Mouse (Mus musculus) lung, postnatal 25 days (tissue): Measurements from ENCODE around the gene Itgb3bp.

Source experiments
- DNase-seq: peaks from one replicate; pipeline ENCODE4 v3.0.0; 2022; ENCODE audit warnings: low spot score

Gene Itgb3bp

DNA sequence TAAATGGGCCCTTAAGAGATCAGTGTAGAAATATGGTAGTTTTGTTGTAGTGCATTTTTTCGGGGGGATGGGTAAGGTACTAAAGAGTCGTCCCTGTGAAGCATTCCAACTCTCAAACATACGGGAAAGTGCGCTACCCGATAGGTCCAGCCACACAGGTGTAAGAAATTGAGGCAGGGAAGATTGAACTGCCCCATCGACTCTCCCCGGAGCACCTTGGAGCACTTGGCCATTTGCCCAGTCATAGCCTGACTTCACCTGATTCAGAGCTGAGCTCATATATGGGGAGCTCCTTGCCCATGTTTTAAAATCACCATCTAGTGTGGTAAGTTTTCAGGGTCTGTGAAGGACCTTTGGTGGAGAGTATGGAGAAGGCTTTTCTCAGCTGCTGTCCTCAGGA lies 5.2 kb upstream of the Itgb3bp start:
- no peak for DNase-seq

DNA sequence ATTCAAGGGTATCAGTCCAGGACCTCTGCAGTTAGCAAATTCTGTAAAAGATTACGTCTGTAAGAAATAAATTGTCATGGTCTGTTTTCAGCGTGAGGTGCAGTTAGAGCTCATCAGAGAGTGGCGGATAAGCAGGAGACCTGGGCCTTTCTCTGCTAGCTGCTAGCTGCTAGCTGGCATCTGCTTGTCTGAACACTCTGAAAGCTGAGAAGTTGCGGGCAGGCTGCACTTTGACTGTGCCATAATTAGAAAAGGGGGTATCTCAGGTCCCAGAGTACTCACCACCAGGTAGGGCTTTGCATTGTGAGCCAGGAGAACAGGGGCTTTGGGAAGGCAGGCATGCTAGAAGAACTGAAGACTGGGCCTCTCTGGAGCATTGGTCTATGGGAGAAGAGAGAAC lies 2.2 kb upstream of the Itgb3bp start:
- no peak for DNase-seq

DNA sequence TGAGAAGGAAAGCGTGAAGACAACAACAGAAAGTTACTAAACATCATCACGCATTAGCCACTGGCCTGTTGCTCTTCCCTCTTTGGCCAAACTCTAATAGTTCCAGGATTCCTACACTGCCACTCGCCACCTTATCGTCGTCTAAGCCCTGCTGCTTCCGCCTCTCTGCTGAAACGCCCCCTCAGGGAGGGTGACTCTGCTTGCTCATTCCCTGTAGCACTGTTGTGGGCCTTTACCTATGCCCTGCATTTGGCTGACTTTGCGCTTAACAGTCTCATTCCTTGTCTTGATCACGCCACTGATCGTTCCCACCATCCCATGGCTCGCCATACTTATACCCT lies 1.6 kb upstream of the Itgb3bp start:
- DNase-seq: no peak

DNA sequence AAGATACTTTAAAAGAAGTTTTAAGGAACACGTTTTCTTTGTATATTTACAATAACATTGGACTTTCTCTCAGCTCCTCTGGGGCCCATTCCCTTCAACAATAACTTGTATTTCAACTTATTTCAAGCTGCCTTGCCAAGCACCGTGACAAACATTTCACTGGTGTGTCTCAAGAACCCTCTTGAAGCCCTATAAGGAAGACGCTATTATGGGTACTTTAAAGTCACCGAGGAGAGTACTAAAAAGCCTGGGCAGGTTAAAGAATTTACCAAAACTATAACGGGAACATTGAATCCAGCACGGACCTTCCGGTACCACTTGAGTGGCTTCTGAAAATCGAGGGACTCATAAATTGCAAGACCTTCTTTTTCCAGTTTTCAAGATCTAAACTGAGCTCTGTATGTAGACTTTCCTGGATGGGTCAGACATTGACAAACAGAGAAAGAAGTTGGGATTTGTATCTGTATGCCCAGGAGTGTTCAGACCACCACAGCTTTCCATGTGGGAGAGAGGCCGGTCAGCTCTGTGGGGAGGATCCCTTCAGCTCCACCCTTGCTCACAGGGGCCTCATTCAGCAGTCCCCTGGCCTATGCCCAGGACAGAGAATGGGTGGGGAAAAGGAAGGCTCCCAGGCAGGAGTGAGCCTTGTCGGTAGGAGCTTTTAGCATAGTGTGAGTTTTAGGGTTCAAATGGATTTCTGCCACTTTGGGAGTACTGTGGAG lies 1.1 kb upstream of the Itgb3bp start:
- DNase-seq: peak; percentile 43

DNA sequence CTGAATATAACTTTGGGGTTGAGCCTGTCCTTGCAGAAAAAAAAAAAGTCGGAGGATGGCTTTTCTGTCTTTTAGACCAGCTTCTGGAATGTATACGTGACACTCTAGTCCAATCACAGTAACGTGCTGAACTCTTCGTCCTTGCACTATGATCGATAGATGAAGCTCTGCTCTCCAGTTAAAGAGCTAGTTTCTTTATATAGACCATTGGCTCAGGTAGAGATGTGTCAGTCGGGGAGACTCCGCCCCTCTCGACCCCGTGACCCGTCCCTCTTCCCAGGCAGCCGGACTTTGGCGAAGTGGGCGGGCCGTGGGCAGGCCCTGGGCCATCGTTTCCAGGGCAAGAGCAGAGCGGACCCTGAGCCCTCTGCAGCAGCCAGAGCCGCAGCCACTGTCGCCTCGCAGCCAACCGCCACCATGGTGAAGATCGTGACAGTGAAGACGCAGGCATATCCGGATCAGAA lies 432 bp downstream of the Itgb3bp start, which contains the start of gene Pgm1:
Gene Pgm1 (plus strand): TSS at position 266 of the 464 bp plus-strand sequence.
- DNase-seq: peak; percentile 91

DNA sequence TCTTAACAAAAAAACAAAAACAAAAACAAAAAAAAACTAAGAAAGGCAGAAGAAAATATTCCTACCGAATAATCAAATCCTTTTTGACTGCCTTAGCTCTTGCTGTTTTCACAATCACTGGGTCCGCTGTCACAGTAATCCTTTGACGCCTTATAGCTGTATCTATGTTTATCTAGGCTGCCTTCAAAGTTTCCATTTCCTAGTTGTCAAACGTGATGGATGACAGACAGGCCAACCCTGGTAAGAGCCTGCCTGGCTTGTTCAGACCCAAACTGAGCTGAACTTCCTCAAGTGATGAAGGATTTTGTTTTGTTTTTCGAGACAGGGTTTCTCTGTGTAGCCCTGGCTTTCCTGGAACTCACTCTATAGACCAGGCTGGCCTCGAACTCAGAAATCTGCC lies 1.1 kb downstream of the Itgb3bp start:
- DNase-seq: no peak

DNA sequence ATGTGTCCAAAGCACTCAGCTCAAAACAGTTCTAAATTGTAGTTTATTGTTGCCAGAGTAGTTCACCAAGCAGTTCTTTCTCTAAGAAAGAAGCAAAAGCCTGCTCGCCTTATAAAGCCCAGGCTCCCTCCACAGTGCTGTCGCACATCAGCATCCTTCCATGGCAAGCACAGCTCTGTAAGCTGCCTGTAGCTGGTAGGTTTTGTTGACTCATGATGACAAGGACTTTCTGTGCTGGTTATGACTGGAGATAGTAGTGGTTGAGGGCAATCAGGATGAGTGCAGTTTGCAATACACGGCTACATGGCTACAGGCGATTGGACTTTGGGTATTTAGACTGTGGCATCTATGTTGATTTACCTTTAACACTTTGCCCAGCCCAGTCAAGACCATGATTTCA lies 3.2 kb downstream of the Itgb3bp start:
- DNase-seq: no peak

DNA sequence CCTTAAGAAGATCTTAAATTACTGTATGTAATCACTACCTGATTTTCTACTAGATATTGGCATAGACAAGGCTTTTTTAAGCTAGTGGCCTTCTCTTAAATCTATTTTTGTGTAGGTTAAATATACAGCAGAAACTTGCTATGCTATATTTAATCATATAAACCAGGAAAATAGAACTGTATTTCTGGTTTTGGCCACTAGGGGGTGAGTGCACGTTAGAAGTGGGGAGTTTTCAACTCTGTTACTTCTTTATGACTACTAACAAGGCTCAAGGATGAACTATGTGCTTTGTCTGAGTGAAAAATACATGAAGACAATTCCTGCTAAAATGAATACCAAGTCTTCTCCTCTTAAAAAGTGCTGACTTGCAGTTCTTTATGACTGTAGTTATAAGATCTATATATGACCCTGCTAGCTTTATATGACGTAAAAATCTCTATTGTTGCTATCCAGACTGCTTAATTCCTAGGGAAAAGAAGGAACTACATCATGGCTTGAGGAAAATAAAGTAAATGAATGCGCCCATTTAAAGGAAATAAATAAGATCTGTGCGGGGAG lies 15.6 kb downstream of the Itgb3bp start:
- DNase-seq: no peak

DNA sequence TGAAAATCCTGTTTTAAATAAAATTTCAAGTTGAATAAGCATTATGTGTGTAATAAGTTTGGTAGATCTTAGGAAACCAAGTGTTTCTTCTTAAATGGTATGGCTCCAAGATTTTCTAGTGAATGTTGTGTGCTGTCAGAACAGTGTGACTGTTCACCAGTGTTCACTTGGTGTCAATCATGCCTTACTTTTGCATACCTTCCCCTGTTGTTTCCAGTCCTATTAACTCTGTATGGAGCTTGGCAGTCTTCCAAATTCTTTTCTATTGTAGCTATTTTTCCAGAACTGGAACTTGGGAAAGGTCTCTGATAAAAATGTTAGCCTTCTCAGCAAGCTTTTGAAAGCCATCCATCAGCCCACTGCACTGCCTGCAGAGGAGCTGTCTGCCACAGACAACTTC lies 47.2 kb downstream of the Itgb3bp start:
- no peak for DNase-seq

DNA sequence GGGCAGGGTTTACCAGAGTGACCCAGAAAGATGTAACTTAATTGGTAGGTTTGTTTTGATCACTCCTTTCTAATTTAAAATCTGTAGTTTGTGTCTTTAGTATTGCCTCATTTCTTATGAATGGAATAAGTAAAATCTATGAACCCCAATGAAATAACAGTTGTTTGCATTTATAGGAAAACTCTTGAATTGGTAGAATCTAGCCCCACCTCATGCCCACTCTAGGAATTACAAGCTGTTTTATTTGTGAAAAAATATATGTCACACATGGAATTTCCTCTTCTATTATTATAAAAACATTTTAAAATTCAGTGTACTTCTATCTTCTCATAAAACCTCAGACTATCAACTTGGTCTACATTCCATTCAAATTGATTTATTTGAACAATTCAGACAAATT lies 47.7 kb downstream of the Itgb3bp start:
- peak; percentile 10 for DNase-seq

DNA sequence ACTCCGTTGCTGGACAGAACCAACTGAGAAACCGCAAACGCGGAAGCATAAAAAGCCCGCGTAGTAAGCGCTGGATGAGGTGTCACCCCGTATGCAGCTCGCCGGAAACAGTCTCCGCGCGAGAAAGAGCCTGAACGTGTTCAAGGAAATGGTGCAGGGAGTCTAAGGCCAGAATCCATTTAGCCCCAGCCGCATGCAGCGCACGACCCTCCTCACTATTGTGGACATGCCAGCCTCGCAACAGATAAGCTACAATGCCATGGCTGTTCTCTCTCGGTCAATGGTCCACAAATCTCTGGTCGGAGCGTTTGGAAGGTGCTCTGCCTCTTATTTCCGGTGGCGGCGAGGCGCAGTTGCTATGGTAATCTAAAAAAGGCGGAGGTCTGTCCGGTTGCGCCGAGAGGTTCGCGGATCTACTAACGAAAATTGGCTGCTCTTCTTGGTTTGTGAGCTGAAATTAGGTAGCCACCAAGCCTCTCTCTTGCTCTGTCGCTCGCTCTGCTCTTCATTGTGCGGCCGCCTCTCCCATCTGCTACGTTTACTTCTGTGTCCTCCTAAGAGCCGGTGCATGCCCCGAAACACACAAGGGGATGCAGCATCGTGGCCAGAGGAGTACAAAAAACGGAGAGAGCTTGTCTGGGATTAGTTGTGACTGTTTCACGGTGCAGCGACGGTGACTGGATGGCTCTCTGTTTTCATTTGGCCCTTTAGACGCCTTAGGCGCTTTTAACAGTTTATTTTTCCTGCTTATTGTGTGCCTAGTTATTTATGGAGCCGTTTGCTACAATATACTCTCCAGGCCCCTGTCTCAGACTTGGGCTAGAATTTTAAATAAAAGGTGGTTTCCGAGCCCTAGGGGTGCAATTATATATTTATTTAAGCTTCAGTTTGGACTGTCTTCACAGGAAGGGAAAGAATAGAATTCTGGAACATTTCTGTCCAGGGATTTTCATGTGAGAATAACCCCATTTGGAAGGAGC lies 100.2 kb downstream of the Itgb3bp start, which contains the start of gene Efcab7:
Gene Efcab7 (plus strand): TSS at position 105 of the 980 bp plus-strand sequence.
- peak; percentile 75 for DNase-seq

DNA sequence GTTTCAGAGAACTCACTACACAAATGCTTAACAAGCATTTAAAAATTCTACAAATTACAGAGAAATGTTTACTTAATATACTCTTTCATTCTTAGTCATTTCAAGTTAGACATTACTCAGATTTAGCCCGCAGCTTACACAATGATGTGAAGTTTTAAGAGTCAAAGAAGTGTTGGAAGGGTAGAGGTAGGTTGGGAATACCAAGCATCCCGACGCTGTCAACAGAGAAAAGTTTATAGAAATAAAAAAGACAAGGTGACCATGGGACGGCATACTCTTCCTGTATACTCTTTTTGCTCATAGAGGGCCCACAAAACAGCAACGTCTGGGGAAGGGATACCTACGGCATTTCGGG lies 100.9 kb downstream of the Itgb3bp start:
- no peak for DNase-seq

DNA sequence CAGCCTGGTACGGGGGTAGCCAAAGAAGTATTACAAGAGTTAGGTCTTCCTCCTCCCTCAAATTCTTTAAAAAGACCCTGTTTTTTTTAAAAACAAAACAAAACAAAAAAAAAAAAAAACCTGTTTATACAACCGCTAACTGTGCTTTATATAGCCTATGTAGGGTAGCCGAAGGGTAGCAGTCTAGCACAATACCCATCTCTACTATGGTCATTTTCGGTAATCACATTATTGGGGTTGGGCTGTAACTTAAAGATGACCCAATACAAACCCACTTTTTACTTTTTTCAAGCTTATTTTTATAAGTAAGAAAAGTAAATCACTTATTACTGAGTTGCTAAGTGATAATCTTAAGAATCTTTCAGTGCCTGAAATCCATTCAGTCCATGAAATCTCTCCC lies 101.3 kb downstream of the Itgb3bp start:
- no peak for DNase-seq

DNA sequence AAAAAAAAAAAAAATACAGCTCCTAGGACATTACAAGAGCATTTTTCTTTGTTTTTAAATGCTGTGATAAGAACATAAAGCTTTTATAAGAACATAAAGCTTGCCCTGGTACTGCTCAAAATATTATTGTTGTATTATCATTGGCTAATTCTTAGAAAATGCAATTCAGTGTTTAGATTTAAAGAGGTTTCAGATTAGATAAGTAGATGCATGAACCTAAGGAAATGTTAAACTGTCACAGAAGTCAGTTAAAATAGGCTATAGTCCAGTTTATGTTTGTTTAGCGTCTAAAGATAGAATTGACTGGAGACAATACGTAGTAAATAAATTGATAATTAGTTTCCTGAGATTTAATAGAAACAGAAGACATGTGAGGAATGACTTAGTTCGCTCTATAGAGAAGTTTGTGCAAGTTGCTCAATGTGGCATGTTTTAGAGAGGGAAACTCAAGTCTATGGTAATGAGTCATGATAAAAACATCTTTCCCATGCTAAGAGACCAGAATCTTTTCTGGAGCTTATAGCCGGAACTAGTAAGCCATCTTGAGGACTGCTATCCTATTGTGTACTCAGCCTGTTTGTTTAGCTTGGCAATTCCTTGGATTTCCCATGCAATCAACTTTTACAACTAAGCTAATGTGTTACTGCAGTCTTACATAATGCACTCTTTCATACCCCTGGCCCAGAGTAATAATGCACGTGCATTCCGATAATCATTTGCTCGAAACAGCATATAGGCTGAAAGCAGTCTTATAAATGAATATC lies 112.7 kb downstream of the Itgb3bp start:
- no peak for DNase-seq

DNA sequence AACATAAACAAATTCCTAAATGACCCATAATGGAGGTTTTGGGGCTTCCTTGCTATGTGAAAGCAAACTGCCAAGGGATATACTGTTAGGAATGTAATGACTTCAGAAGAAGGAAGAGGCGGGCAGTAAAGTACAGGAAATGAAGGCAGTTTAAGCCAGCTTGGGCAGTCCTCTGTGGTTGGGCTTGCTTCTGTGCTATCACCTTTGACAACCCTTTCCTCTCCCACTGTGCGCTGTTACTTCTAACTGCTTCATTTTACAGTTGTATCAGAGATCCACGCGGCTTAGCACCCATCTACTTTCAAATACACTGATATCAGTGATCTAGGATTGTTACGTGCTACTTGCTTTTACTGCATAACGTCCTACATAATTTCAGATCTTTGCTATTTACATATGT lies 137.2 kb downstream of the Itgb3bp start:
- no peak for DNase-seq

DNA sequence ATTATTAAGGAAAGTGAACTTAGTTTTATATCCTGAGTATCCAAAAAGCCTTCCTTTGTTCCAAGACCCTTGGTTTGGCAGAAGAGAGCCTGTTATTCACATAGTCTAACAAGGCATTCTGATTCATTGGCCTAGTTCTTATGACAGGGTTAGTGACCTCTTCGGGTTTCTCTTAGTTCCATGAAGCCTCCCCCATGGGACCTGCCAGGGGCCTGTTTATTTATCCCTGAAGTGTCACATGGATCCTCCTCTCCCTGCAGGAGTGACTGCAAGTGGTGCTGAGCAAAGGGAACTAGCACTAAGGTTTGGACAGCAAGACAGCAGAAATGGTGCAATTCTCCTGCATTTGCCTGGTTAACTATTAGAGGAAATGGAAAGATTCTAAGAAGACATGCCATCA lies 156.6 kb downstream of the Itgb3bp start:
- DNase-seq: peak; percentile 13

DNA sequence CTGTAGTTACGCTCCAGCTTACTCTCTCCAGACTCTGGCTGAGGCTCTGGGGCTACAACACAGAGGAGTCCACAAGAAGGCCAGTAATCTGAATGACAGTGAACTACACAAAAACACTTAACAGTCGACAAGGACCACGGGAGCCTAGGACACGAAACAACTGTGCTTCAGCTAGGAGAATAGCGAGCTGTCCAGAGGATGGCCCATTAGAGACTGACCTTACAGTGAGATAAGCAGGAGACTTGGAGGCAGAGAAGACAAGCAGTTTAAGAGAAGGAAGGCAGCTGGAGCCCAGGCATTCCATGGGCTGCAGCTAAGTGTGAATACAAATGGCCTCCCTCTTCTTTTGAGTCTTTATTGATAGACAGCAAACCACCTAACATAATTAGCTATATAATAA lies 159.1 kb downstream of the Itgb3bp start:
- DNase-seq: no peak

DNA sequence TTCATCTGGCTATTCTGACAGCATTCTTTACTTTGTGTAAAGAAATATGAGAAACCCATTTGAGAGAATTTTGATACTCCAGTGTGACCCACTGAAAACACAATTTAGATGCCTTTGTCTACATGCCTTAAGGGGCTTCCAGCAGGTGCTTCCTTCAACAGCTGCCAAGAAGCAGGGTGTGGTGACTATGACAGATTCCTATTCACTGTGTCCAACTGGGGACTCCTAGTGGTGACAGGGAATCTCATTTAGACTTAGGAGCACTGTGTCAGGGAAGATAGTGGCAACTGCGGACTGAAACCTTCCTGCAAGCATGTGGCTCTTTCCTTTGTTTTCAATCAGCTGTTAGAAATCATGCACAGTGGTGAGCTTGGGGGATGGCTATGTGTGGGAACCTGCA lies 162.9 kb downstream of the Itgb3bp start:
- DNase-seq: peak; percentile 25

DNA sequence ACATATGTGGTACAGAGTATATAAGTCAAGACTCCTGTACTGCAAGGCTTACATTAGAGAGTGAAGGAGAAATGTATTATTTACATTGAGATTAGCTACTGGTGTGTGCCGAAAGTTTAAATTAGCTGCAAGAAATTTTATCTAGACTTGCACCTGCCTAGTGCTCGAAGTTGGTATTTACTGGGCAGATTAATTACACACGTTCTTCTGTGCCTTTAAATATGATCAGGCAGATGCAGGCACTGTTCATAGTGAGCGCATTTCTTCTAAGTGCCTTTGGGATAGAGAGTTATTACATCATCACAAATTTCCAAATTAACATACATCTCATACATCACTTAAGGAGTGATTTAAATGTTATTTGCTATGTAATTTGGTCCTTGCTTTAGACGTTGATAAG lies 163.3 kb downstream of the Itgb3bp start:
- DNase-seq: no peak

DNA sequence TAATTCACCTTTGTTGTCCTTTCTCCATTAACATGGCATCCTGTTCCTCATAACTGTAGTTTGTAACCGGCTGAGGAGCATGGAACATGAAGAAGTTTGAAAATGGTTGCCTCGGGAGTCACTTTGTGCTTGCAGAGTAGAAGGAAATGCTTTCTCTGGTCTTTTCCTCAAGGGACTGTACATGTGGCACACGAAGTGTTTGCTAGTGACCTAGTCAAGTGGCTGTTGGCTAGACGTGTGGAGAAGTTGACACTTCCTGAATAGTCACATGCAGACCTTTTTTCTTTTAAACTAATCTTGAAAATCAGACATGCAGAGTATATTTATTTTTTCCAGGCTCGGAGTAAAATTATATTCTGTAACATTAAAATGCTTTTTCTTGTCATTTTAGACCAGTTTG lies 177.2 kb downstream of the Itgb3bp start:
- DNase-seq: peak; percentile 8

DNA sequence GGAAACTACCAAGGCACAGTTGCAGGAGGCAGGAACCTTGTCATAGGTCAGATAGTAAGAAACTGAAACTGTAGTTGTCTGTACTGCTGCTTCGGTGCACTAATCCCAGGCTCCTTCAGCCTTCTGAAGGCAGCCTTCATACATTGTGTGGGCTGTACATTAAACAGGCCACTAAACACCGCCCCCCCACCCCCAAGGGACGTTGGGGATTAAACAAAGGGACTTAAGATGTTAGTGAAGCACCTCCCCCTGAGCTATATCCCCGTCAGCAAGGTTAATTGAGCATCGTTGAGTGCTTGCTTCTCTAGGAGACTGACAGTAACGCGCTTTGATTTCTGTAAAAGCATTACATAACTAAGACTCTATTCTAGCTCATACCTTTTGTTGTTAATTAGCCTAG lies 189.8 kb downstream of the Itgb3bp start:
- no peak for DNase-seq

DNA sequence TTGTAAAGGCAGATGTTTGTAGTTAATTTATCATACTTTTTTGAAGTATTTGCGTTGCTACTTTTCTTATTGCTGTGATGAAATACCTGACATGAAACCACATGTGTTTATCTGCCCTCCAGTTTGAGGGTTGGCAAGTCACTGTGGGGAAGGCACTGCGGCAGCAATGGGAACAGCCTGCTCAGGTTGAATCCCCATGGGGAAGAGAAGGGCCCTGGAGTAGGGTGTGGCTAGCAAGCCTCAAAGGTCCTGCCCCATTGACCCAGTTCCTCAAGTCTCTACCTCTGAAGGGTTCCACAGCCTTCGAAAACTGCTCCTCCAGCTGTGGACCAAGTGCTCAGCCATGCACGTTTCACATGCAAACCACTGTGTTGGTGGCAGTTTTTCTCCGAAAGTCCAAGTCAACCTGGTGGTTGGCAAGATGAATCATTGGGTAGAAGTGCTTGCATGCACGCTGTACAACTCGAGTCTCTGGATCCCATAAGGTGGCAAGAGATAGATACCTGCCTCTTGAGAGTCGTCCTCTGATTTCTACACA lies 203.6 kb downstream of the Itgb3bp start:
- no peak for DNase-seq
